Mouse (Mus musculus): ENCODE results near the gene Ddx31.

Gene Ddx31

DNA sequence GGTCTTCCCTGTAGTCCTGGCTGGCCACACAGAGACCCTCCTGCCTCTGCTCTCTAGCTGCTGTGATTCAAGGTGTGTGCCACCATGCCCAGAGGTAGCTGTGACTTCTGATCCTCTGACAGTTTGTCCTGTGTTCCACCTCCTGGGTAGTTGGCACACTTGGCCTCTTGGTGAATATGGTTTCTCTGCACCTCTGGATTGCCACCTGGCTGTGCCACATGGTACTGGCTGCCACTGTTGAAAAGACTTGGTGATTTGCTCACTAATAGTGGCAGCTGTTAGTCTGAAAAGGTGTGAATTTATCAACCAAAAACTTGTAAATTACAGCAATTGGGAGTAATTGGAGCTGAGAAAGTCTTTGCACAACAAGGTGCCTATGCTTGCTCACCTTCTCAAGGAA is 23.7 kb downstream of the Ddx31 start:
- no peak for DNase-seq (ENCODE audit: low spot score)

DNA sequence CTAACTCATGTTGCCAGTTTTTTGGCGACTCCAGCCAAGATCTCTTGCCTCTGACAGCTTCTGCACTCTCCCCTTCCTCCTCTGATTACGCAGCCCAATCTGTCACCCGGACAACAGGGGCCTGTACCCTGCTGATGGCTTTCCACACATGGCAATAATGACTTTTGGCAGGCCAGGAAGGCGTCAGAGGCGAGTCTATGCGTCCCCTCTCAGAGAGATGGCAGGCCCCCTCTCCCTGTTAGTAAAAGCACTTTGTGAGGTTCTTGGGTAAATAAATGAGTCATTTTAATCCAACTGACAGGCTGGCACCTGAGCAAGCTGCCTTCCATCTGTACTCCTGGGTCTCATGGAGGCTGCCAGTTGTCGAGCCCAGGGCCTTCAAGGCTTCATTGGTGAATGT is 27.3 kb downstream of the Ddx31 start:
- DNase-seq (ENCODE audit: low spot score), result no peak

DNA sequence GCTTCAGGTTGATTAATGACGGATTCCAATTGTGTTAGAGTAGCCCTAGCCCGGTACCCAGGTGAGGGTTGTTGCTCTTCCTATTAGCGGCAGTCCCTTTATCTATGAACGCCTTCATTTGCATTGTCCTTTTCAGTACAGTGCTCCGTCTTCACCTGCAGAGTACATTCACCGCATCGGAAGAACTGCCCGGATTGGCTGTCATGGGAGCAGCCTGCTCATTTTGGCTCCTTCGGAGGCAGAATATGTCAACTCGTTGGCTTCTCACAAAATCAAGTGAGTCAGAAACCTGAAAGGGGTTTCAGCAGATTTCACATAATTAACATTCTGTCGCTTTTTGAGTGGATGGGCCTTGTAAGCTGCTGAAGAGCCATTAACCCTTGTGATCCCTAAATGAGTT is 35.3 kb downstream of the Ddx31 start:
- no peak for DNase-seq (ENCODE audit: low spot score)

DNA sequence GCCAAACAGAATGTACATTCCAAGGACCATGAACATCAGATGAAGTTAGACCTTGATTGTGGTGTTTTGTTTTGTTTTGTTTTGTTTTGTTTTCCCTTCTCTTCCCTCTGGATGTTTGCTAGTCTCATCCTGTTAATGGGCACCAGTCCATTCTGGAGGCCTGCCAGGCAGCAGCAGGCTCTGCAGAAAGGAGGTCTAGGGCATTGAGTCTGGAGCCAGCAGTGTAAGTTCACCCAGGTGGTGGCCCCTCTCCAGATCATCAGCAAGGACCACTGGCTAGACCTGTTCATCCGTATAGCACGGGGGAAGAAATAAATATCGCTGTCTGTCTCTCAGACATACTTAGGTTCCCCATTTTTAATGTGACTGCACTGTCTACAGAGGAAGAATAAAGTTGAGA is 41.1 kb downstream of the Ddx31 start:
- no peak for DNase-seq (ENCODE audit: low spot score)

DNA sequence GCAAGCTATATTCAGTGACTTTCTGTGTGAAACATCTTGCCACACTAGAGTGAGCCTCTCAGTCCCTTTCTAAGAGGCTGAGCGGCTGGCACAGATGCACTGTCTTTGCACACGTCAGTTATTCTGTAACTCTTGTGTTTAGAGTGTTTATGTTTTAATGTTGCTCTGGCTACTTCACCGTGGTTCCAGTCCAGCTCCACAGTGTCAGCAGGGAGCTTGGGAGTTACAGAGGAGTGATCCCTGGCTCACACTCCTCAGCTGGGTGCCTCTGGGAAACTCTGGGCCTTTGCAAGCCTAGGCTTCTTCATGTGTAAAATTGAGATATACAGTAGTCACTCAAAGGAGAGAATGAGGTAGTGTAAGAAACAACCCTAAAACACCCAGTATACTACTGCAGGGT is 41.8 kb downstream of the Ddx31 start:
- DNase-seq (ENCODE audit: low spot score), result no peak

DNA sequence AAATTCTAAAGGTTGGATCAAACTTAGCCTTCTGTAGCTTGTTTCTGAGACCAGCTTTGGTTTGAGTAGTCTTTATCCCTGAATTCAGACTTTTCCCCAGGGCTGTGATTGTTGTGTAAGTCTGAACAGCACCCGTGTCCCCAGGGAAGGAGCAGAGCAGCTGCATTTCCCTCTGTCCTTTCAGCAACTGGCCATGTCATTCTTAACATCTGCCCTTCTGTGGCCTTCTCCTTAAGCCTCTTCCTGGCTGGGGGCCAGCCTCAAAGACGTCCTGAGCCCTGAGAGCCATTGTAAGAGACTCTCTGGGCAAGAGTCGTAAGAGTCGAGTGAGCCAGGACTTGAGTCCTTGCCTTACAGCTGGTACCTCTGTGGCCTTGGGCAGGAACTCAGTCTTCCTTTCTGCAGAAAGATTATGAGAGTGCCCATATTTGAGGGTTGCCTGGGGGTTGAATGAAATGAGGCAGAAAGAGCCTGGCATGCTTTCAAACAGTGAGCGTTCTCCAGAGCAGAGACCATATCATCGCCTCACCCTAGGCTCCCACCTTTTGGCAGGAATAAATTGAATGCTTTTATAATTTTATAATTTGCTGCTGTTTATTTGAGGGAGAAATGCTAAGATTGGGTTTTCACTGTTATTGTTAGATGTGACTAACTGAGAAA is 42.8 kb downstream of the Ddx31 start:
- no peak for DNase-seq (ENCODE audit: low spot score)

DNA sequence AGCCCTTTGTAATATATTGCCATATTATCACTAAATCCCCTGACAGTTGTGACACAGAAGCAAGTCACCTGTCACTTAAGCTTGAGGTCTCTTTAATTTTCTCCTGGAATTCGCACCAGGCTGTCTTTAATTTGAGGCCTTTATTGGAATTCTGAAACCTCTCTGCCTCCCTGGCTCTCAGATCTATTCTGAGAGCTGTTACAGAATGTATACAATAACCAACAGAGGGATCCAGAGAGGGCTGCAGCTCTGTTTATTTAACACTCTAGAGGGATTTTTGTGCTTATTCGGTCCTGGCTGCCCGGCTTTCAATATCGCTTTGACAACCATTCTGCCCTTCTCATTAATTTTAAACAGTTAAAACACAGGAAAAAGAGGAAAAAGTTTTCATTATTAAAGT is 44.7 kb downstream of the Ddx31 start:
- DNase-seq (ENCODE audit: low spot score), result no peak

DNA sequence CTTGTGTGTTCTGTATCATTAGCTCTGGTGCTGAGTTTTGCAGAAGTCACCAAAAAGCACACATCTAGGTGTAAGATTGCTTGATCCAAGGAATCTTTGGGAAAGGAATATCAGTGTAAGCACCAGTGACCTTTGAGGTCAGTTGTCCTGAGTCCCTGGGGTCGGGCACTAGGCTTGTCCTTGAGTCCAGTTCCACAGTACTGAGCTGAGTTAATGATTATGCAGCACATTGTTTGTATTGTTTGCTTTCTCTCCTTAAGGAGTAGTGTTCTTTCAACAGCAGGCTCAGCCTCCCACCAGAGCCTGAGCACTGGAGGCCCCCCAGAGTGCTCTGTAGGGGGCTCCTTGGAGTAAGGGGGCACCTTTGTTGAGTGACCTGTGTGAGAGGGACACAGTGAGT is 52.6 kb downstream of the Ddx31 start:
- DNase-seq (ENCODE audit: low spot score), result no peak

DNA sequence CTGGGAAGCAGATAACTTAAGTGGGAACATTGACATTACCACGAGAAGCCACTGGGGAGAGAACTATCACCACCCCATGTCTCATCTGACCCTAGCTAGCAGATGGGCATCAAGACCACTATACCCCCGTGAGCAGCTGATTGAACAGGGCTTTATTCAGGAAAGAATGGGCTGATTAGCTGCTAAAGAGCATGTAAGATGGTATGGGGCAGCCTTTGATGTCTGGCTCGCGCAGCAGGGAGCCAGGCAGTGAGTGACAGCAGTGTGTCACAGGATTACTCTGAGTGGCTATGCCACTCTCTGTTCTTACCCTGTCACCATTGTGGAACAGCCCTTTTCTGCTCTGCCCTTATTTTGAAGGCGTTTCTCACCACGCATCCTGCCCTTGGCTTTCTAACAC is 53.3 kb downstream of the Ddx31 start:
- no peak for DNase-seq (ENCODE audit: low spot score)

DNA sequence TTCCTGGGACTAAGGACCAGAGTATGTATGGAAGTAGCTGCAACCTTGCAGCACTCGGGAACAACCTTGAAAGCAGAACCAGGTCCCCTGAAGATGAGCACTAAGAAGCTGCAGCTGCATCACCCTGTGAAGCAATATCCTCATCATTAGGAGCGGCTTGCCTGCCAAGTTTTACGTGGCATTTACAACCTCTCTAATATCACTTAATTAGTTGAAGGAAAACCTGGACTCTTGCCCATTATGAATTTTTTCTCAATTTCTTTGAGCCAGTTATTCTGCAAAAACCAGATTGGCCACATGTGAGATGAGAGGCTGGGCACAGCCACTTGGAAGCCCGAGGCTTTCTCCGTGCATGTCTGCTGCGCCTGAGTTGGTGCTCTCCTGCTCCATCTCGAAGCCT is 55.7 kb downstream of the Ddx31 start:
- no peak for DNase-seq (ENCODE audit: low spot score)

DNA sequence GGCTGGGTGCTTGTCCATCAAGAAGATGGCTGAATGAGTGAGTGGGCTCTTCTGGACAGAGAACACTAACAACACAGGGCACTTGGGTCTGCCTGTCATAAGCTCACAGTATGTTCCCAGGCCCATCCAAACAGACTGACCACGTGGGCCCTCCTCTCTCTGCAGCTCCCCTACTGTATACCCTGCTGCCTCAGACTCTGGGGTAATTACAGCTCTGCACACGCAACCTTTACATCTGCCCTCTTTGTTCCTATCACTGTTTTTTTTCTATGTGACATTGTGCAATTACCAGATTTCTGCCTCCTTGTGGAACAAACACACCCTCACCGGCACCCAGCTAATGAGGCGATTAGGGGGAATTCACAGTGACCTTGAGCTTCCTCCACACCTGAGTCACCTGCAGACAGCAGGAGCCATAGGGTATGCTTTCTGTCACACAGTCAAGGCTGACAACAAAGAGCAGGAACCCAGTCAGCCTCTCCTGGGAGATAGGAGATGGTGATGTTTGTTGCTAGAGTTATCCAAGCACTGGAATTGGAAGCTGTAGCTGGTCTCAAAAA is 57.2 kb downstream of the Ddx31 start:
- DNase-seq (ENCODE audit: low spot score), result no peak

DNA sequence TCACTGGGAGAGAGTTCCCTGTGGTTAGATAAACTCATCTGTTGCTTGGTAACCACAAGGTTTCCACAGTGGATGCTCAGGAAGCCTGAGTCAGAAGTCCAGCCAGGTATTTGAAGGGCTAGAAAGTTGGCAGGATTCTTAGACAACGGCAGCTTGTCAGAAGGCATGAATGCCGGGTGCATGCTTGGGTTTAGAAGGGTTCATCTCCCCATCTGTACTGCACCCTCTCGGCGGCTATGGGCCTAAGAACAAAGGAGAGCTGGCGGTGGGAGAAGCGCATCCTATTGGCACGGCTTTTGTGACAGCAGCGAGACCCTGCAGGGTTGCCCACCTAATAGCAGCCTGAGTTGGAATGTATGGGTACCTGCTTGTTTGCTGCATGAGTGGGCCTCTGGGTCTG is 62.1 kb downstream of the Ddx31 start:
- no peak for DNase-seq (ENCODE audit: low spot score)

DNA sequence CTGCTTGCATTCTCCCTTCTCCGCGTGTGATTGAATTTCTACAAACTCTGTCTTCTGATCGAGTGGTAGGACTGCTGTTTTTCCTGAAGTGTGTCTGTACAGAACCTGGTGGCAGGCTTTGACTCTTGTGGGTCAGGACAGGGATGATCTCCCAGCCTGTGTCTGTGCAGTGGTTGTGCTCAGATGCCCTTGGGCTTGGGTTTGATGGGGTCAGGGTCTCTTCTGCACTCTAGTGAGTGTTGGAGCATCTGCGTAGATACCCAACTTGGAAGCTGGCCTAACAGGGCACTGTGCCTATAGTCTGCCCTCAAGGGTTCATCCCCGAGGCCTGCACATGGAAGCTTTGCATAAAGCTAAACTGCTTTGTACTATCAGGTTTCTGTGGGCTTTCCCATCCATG is 63.7 kb downstream of the Ddx31 start:
- no peak for DNase-seq (ENCODE audit: low spot score)

DNA sequence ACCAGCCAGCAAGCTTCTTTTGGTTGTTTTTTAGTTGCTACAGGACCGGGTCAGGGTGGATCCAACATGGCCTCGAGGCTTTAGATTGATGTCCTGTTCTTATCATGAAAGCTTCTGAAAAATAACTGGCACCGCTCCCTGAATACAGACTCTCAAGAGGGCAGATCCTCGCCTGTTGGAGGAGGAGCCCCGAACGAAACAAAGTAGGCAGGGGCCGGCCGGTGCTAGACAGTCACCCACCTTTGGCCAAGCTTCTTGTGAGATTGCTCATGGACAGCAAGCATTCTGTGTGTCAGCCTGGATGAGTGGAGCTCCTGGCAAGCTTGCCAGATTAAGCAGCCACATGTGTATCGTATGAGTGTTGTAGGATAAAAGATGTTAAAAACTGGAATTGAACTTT is 64.6 kb downstream of the Ddx31 start:
- no peak for DNase-seq (ENCODE audit: low spot score)

DNA sequence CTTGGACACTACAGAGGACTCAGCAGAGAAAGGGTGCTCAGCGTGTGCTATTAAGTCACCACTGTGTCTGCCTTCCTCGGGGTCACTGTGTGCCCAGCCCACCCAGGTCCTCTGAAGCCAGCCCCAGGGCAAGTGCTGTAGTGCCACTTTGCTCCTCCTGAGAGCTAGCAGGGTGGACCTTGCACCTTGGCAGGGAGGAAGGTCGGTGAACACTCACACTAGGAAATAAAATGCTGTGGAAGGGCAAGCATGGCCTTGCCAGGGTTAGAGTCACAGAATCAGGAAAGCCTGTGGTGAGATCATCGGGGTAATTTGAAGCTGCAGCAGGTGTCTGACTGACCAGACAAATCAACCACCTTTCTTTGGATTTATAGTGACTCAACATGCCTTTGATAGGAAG is 65.4 kb downstream of the Ddx31 start:
- DNase-seq (ENCODE audit: low spot score), result no peak

DNA sequence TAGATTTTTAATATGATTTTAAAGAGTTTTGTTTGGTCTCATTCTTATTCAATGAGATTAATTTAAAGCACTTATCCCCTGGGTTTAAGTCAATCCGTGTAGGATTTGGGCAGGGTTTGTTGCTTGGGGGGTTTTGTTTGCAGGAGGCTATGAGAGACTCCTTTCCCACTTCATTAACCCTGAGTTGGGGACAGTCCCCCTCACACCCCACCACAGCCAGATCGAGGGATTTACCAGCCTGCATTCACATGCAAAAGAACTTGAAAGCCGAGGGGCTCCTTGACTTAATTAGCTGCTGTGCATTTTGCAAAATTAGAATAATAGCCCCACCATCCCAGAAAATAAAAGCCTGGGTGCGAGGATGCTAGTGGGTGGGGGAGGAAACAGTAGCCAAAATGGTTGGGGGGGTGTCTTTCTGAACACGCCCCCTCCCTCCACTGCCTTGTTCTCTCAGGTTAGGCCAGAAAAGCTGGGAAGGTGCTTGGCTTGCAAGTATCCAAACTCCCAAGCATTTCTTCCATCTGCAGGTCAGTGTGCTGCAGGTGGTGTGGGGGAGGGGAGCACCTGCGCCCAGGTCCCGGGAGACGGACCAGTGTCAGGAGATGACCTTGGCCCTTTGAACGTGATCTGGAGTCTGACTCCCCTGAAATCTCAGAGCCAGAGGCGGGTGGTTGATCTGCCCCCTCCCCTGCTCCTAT is 67.6 kb downstream of the Ddx31 start:
- no peak for DNase-seq (ENCODE audit: low spot score)

DNA sequence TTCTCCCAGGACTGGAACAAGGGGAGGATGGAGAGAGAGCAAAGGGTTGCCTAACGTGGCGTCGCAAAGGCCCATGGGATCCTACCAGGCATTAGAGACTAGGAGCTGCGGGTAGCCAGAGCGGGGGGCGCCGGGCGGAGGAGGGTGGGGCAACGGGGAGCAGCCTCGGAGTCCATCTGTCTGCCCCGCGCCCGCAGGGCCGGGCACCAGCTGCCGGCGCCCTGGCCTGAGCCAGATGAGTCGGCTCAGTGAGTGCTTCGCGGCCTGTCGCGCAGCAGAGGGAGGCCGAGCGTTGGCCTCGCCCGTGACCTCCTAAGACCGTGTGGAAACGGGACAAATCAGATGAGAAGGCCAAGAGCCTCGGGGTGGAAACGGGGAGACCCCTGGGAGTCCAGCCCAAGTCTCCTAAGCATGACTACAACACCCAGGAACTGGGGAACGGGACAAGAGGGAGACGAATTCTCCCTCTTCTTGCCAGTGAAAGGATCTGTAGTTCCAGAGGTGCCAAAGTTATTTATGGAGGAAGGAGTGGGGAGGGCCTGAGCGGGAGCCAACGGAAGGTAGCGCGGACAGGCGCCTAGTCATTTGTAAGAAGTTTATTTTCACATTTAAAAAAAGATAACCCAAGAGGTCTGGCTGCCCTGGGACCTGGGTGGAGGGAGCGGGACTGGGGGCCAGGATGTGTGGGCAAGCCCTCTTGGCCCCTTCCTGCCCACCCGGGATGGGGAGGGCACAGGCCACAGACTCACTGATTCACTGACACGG is 68.4 kb downstream of the Ddx31 start:
- DNase-seq (ENCODE audit: low spot score), result no peak

DNA sequence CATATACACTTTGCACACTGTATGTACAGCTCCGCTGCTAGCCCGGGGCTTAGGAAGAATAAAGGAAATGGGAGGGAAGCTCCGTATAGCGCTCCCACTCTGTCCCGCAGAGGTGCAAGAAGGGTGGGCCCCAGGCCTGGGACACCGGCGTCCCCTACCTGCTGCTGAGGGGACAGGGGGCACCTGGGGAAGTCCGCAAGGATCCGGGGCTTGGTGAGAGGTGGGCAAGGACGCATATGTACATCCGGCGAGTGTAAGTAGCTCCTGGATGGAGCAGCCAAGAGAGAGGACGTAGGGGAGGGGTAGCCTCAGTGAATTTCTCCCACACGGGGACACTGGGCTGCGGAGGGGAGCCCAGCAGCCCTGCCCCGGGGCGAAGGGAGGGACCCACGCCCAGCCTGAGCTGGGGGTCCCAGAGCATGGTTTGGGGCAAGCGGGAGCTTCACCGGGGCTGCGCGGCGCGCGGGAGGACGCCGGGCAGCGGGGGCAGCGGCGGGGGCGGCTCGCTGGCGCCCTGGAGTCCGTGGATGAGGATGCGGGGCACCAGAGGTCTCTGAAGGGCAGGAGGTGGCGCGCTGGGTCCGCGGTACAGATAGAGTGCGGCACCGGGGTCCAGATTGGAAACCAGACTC is 69.1 kb downstream of the Ddx31 start:
- DNase-seq (ENCODE audit: low spot score), result no peak

DNA sequence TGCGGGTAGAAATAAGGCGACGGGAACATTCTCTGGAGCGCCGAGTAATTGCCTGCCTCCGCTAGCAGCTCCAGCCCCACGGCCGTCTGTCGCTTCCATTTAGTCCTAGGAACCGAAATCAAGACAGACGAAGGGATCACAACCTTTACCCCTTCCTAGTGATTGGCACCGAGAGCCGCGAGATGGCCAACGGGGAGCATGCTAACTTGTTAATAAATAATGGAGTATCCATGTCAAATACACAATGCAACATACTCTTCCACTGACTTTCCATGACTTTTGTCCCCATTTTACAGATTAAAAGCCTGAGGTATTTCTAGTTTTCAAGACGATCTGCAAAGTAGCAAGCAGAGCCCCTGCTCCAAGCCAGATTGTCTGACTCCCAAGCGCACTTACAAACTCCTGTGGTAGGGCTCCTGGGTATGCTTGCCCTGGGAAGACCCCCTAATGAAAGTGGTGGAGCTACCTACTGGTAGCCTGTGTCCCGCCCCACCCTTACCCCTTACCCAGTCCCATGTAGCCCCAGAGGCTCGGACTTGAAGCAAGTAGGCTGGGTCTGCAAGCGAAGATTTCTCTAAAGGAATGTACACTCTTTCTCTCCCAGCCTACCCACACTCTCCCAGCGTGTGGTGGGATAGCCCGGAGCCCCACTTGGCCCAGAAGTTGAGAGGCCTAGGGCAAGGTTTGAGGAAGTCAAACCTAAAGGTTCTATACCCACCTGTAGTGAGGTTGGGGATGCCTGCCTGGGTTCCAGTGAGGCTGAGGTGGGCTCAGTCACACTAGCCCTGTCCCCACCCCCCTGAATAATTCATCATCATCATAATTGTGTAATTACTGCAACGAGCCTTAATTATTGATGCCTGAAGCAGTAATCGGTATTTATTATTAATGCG is 69.9 kb downstream of the Ddx31 start:
- no peak for DNase-seq (ENCODE audit: low spot score)

DNA sequence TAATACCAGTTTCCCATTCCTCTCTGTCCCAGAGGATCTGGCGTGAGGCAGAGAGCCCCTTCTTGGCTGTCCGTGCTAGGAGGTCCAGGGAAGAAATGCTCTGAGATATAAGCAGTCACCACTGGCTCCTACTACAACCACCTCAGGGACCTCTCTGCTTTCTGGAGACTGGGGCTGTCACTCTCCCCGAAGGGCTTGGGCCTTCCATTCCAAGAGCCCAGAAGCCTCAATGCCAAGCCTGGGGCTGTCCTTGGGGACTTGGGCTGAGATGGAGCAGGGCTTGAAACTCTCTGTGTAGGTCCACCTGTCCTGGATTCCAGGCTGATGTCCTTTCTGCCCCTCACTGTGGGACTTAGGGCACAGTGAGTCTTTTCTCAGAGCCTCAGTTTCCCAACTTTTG is 70.7 kb downstream of the Ddx31 start:
- no peak for DNase-seq (ENCODE audit: low spot score)

DNA sequence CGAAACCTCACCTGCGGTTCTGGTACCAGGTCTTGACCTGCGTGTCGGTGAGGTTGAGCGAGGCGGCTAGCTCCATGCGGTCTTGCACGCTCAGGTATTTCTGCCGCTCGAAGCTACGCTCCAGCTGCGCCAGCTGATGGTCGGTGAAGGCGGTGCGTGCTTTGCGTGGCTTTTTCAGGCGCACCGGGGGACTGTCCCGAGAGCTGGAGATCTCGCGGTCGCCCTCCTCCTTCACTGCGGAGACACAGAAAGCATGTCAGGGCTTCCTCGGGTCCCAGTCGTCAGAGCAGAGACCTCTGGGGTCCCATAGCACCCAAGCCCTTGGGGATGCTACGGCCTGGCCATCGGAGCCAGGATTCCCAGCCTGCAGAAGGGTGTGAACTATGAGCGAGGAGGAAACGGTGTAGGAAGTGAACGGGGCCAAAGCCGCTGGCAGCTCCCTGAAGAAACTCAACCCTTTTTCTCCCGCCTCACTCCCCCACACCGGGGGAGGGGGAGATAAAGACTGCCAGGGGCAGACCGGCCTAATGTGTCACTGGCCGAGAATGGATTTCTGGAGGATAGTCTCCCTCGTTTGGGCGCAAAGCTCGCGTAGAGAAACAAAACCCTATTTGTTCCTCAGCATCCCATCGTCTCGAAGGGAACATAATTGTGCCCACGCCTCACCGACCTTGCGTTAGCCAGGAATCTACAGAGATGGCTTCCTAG is 71.3 kb downstream of the Ddx31 start:
- no peak for DNase-seq (ENCODE audit: low spot score)

Measured in layer of hippocampus, adult 9-10 months (tissue).